Mouse (Mus musculus) hindbrain, embryonic 16.5 days (tissue): ENCODE data around the gene Uckl1. TPM values are rescaled to one million over a fixed set of nuclear protein-coding genes. Genes with fewer than 3 reads are reported as not detected.

ENCODE experiments used
- ATAC-seq: fragments of 200-750 bp; cut with Nextera tagmentation; 2 replicates; pipeline ENCODE4 v1.8.0; 2017; ENCODE audit warnings: moderate TSS enrichment, moderate library complexity
- H3K27ac ChIP-seq: fragments of 300-500 bp; sonication (generic); 2 replicates; pipeline ENCODE4 v1.5.1; 2014; ENCODE audit warnings: low read depth, mild to moderate bottlenecking, control low read depth, low read length, moderate library complexity
- H3K27me3 ChIP-seq: fragments of 300-500 bp; sonication (generic); replicated peaks from 2 replicates; pipeline ENCODE4 v1.6.1; 2014; ENCODE audit warnings: low read length; ENCODE audit not compliant: control insufficient read depth, insufficient read depth
- H3K36me3 ChIP-seq: fragments of 300-500 bp; sonication (generic); 2 replicates; pipeline ENCODE4 v1.6.1; 2014; ENCODE audit warnings: mild to moderate bottlenecking, low read length, moderate library complexity, mixed read lengths; ENCODE audit not compliant: control insufficient read depth, insufficient read depth
- H3K4me1 ChIP-seq: fragments of 300-500 bp; sonication (generic); 2 replicates; pipeline ENCODE4 v1.6.1; 2014; ENCODE audit warnings: low read depth, low read length; ENCODE audit not compliant: control insufficient read depth, insufficient read depth
- H3K4me2 ChIP-seq: fragments of 300-500 bp; sonication (generic); 2 replicates; pipeline ENCODE4 v1.6.1; 2014; ENCODE audit warnings: mild to moderate bottlenecking, low read length, control low read depth, moderate library complexity
- H3K4me3 ChIP-seq: fragments of 300-500 bp; sonication (generic); 2 replicates; pipeline ENCODE4 v1.5.1; 2014; ENCODE audit warnings: mild to moderate bottlenecking, low read length, control low read depth, moderate library complexity
- H3K9ac ChIP-seq: fragments of 300-500 bp; sonication (generic); 2 replicates; pipeline ENCODE4 v1.6.1; 2014; ENCODE audit warnings: low read depth, mild to moderate bottlenecking, control low read depth, low read length, moderate library complexity
- H3K9me3 ChIP-seq: fragments of 300-500 bp; sonication (generic); 2 replicates; pipeline ENCODE4 v1.6.1; 2014; ENCODE audit warnings: mild to moderate bottlenecking, low read length, moderate library complexity; ENCODE audit not compliant: control insufficient read depth
- WGBS: fragments of 180-500 bp; shearing (Covaris S2); extraction: QIAGEN DNeasy Blood & Tissue Kit; methylation state at CpG from one replicate; pipeline ENCODE4 v1.1.7; 2014; 5-methylcytosine and 5-hydroxymethylcytosine counted together
- polyA plus RNA-seq: library from polyadenylated mRNA; unstranded; fragments of >200 nt; fragmentation: Nextera tagmentation; extraction: Ambion mirVana; gene quantifications from 2 replicates; pipeline ENCODE4 v1.2.1, GENCODE M21; 2015

The Uckl1 gene
- 58.5 and 59.4 TPM in 2 replicates for polyA plus RNA-seq

- H3K36me3 ChIP-seq = peaks cover 45% of the 10 kb centered on the region
- no peak within 1 kb of the TSS for H3K4me2 ChIP-seq
- H3K27ac ChIP-seq = no peak within 1 kb of the TSS
- no peaks in the 10 kb centered on the region for H3K27me3 ChIP-seq
- ATAC-seq = no peak
- no peak within 1 kb of the TSS for H3K9ac ChIP-seq
- no peak within 1 kb of the TSS for H3K4me3 ChIP-seq
- WGBS = 83% methylated on average over 4 of the region's 4 CpGs
- H3K9me3 ChIP-seq = no peaks in the 10 kb centered on the region
- peaks cover 17% of the 10 kb centered on the region for H3K4me1 ChIP-seq
These were observed at the start of gene Uckl1 for GRCm38 (mm10) chr2:181584411-181584942. Gene Uckl1 (minus strand): TSS chr2:181584892.

- no peak for ATAC-seq
These were observed 47.9 kb upstream of the Uckl1 start for GRCm38 (mm10) chr2:181632624-181633023.

GRCm38 (mm10) chr2:181628471-181628870, 43.8 kb upstream of the Uckl1 start:
- H3K27me3 ChIP-seq = no peaks in the 10 kb centered on the region
- no peak overlapping the region for H3K4me2 ChIP-seq
- H3K4me1 ChIP-seq = no peaks in the 10 kb centered on the region
- no peak overlapping the region for H3K4me3 ChIP-seq
- peaks cover 12% of the 10 kb centered on the region for H3K36me3 ChIP-seq
- no peak for ATAC-seq
- no peak overlapping the region for H3K9ac ChIP-seq
- H3K27ac ChIP-seq = no peak overlapping the region
- no peaks in the 10 kb centered on the region for H3K9me3 ChIP-seq

More at GRCm38 (mm10) chr2:181632624-181633023, 47.9 kb upstream of the Uckl1 start:
- Histone ChIP-seq H3K4me1 (no peaks in the 10 kb centered on the region), H3K4me2 (no peak overlapping the region), H3K9me3 (no peaks in the 10 kb centered on the region), H3K9ac (no peak overlapping the region), H3K27ac (no peak overlapping the region), H3K4me3 (no peak overlapping the region), H3K36me3 (peaks cover 30% of the 10 kb centered on the region), H3K27me3 (no peaks in the 10 kb centered on the region)
- WGBS = 97% methylated on average over 6 of the region's 6 CpGs

GRCm38 (mm10) chr2:181623401-181623800, 38.7 kb upstream of the Uckl1 start:
- Histone ChIP-seq H3K9ac (no peak overlapping the region), H3K27ac (no peak overlapping the region), H3K36me3 (peaks cover 27% of the 10 kb centered on the region), H3K9me3 (no peaks in the 10 kb centered on the region), H3K27me3 (no peaks in the 10 kb centered on the region), H3K4me2 (no peak overlapping the region), H3K4me3 (no peak overlapping the region), H3K4me1 (no peaks in the 10 kb centered on the region)
- no peak for ATAC-seq

- Histone ChIP-seq H3K4me1 (no peaks in the 10 kb centered on the region), H3K9ac (no peak overlapping the region), H3K4me3 (no peak overlapping the region), H3K36me3 (peaks cover 34% of the 10 kb centered on the region), H3K9me3 (no peaks in the 10 kb centered on the region), H3K4me2 (no peak overlapping the region), H3K27ac (no peak overlapping the region), H3K27me3 (no peaks in the 10 kb centered on the region)
- ATAC-seq = no peak
- WGBS = 89% methylated on average over 5 of the region's 5 CpGs
These were observed 34.2 kb upstream of the Uckl1 start for GRCm38 (mm10) chr2:181618761-181619495.

- no peak for ATAC-seq
- H3K27ac ChIP-seq = no peak overlapping the region
- no peaks in the 10 kb centered on the region for H3K27me3 ChIP-seq
- 81% methylated on average over 4 of the region's 4 CpGs for WGBS
- H3K36me3 ChIP-seq = no peaks in the 10 kb centered on the region
- no peak overlapping the region for H3K9ac ChIP-seq
- peak overlapping the region; percentile 82 for H3K4me2 ChIP-seq
- H3K4me1 ChIP-seq = peaks cover 30% of the 10 kb centered on the region
- H3K4me3 ChIP-seq = no peak overlapping the region
- no peaks in the 10 kb centered on the region for H3K9me3 ChIP-seq
These were observed 17.7 kb upstream of the Uckl1 start for GRCm38 (mm10) chr2:181602367-181602766.

- Histone ChIP-seq H3K4me3 (peak overlapping the region; percentile 94), H3K4me1 (peaks cover 33% of the 10 kb centered on the region), H3K9ac (peak overlapping the region; percentile 95), H3K36me3 (no peaks in the 10 kb centered on the region; the same call in 1 of the 2 replicates), H3K27ac (peak overlapping the region; percentile 82), H3K4me2 (peak overlapping the region; percentile 82), H3K9me3 (no peaks in the 10 kb centered on the region), H3K27me3 (no peaks in the 10 kb centered on the region)
- no peak for ATAC-seq
- 29% methylated on average over 10 of the region's 10 CpGs for WGBS
These were observed 17.1 kb upstream of the Uckl1 start for GRCm38 (mm10) chr2:181601751-181602145.

- peak overlapping the region; percentile 82 for H3K27ac ChIP-seq
- H3K4me2 ChIP-seq = peak overlapping the region; percentile 82
- H3K4me3 ChIP-seq = peak overlapping the region; percentile 94
- H3K9me3 ChIP-seq = no peaks in the 10 kb centered on the region
- WGBS = 2% methylated on average over 57 of the region's 57 CpGs
- ATAC-seq = peak; percentile 95
- H3K9ac ChIP-seq = peak overlapping the region; percentile 95
- no peaks in the 10 kb centered on the region for H3K27me3 ChIP-seq
- H3K36me3 ChIP-seq = no peaks in the 10 kb centered on the region; the same call in 1 of the 2 replicates
- peaks cover 33% of the 10 kb centered on the region for H3K4me1 ChIP-seq
These were observed 16.4 kb upstream of the Uckl1 start for GRCm38 (mm10) chr2:181600828-181601750.
